Comparison of ENCODE assay signal across 9 mouse cellular contexts in the genomic region with DNA sequence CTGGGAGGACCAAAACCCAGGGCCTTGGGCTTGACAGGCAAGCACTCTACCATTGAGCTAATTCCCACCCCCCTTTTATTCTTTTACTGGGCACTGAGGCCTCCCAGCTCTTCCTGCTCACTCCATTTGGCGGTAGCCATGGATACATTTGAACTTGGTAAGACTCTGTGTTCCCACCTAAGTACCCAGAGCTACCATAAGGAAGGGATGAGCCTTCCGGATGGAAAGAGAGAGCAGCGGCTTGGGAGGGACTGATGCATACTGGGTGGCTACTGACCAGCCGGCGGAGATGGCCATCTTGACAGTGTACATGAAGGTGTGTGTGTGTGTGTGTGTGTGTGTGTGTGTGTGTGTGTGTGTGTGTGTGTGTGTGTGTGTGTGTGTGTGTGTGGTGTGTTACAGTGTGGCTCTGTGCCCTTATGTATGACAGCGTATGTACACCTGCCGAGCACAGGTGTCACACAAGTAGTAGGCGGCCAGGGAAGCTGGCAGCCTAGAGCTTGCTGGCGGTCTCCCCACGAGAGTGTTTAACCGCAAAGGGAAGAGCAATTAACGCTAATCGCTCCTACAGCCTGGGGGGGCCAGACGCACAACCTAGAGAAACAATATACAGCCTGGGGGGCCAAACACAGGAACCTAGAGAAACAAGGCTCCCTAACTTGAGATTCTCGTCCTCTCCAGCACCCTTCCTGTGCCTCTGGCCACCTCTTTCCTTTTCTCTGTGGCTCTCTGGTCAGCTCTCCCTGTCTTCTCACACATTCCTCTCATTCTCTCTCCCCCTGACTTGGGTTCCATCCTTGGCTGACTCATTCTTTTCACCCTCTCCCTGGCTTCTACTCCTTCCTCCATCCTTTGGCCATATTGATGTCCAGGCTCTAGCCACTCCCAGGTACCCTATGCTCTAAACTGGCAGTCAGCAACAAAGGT. TPM values are rescaled to one million over a fixed set of nuclear protein-coding genes. Genes with fewer than 3 reads are reported as not detected.
DNase-seq lines count a peak whose midpoint lies in the region; ATAC-seq and TF ChIP-seq lines count a peak whose summit lies in the region.
"Had no signal": no experiment of that assay in that cellular context is flagged by ENCODE, and none has a peak within 500 bp of the region (broad histone marks: within the 10 kb centered on the region; RNA-seq: fewer than 3 reads in every experiment).

No protein-coding gene starts in this region.

- WGBS in kidney, adult 2 months, result 52% methylated on average over 15 of the region's 15 CpGs
- 5% methylated on average over 15 of the region's 15 CpGs for WGBS in forebrain, postnatal 0 days
- WGBS in macrophage (ENCODE audit: missing documents), result 82% methylated on average over 12 of the region's 15 CpGs

- H3K4me3 ChIP-seq in kidney, adult 2 months (ENCODE audit: insufficient read depth, low read depth, low read length), result peak overlapping the region; percentile 26; the same call in 1 of the 2 replicates
- peak overlapping the region; percentile 81 for H3K4me3 ChIP-seq in brown adipose tissue, adult 24 weeks (ENCODE audit: insufficient read depth, low read depth, low read length)
- H3K4me3 ChIP-seq in forebrain, postnatal 0 days (ENCODE audit: low read depth, low read length), result peak overlapping the region; percentile 73
- H3K4me3 ChIP-seq in macrophage (ENCODE audit: inconsistent target), result peak overlapping the region; percentile 89

- no peaks in the 10 kb centered on the region for H3K9me3 ChIP-seq in forebrain, postnatal 0 days (ENCODE audit: low read length)

- DNase-seq in kidney, adult 2 months, result no peak
- DNase-seq in kidney, postnatal 25 days, result no peak
- peak; percentile 55 for DNase-seq in forebrain, postnatal 0 days
- no peak for DNase-seq in right cerebral cortex, adult 18-20 months
- DNase-seq in spleen, adult 12 weeks (ENCODE audit: low spot score), result no peak
- no peak for DNase-seq in frontal cortex, postnatal 25 days (ENCODE audit: low spot score in 2 of 2)

- H3K79me2 ChIP-seq in macrophage (ENCODE audit: inconsistent target), result peaks cover 64% of the 10 kb centered on the region

- TF ChIP-seq POLR2A in kidney, adult 2 months (IDR thresholded peaks at IDR 0.05; ENCODE audit: low read depth, low read length), result no peak

- TF ChIP-seq CTCF in kidney, adult 2 months (conservative IDR thresholded peaks at IDR 0.05; ENCODE audit: insufficient read depth, insufficient read length, low read depth, low read length), result no peak
- no peak for TF ChIP-seq CTCF in forebrain, postnatal 0 days (IDR thresholded peaks at IDR 0.05; ENCODE audit: low read depth)

- H3K27ac ChIP-seq in kidney, adult 2 months (ENCODE audit: insufficient read depth, low read depth, low read length), result no peak overlapping the region
- H3K27ac ChIP-seq in brown adipose tissue, adult 24 weeks (replicated peaks; ENCODE audit: low read depth, low read length), result peak overlapping the region; percentile 91
- H3K27ac ChIP-seq in forebrain, postnatal 0 days (ENCODE audit: low read depth, low read length), result peak overlapping the region; percentile 97
- peak overlapping the region; percentile 92 for H3K27ac ChIP-seq in macrophage

- ATAC-seq in forebrain, postnatal 0 days, result no peak

- peak overlapping the region; percentile 91 for H3K4me2 ChIP-seq in forebrain, postnatal 0 days (ENCODE audit: low read depth)

- H3K36me3 ChIP-seq in kidney, adult 2 months (ENCODE audit: control insufficient read depth, insufficient read depth, low read length), result no peaks in the 10 kb centered on the region
- H3K36me3 ChIP-seq in forebrain, postnatal 0 days (ENCODE audit: insufficient read depth), result peaks cover 4% of the 10 kb centered on the region
- H3K36me3 ChIP-seq in macrophage (ENCODE audit: inconsistent target), result peaks cover 28% of the 10 kb centered on the region

- H3K9ac ChIP-seq in forebrain, postnatal 0 days, result peak overlapping the region; percentile 99

- H3K27me3 ChIP-seq in kidney, adult 2 months (replicated peaks; ENCODE audit: control insufficient read depth, insufficient read depth, low read length), result no peaks in the 10 kb centered on the region
- no peaks in the 10 kb centered on the region for H3K27me3 ChIP-seq in forebrain, postnatal 0 days (ENCODE audit: insufficient read depth, low read length)

- H3K4me1 ChIP-seq in kidney, adult 2 months (ENCODE audit: control insufficient read depth, insufficient read depth, low read length), result peaks cover 34% of the 10 kb centered on the region
- peaks cover 17% of the 10 kb centered on the region for H3K4me1 ChIP-seq in brown adipose tissue, adult 24 weeks (ENCODE audit: control insufficient read depth, insufficient read depth, insufficient read length, low read length)
- peaks cover 52% of the 10 kb centered on the region for H3K4me1 ChIP-seq in forebrain, postnatal 0 days (ENCODE audit: insufficient read depth)

RNA-seq across cellular contexts. Expression of gene Pea15a, which starts 1.5 kb away (rescaled TPM):
- 52.1 and 58.7 TPM in 2 replicates for polyA plus RNA-seq in kidney, adult 2 months (2012; rRNA removed)
- 41.7 and 43.8 TPM in 2 replicates for polyA plus RNA-seq in brown adipose tissue, adult 24 weeks (2012; ENCODE audit: insufficient read depth, insufficient read length, missing spikeins)
- 265 and 281 TPM in 2 replicates for total RNA-seq in forebrain, postnatal 0 days (2014; rRNA removed)
- 412 and 475 TPM in 2 replicates for polyA plus RNA-seq in forebrain, postnatal 0 days (2015; fragmentation: Nextera tagmentation; extraction: Ambion mirVana)
- total RNA-seq in macrophage (2018; cell fraction: chromatin; rRNA removed), result 100 to 1,000 TPM in 24 of 26 experiments, 10 to 100 TPM in 2; 60.2 to 246 (median 164) TPM
- 100 to 1,000 TPM; 219 to 439 (median 299) TPM for total RNA-seq in macrophage (2018; cell fraction: cytosol; rRNA removed)
- 100 to 1,000 TPM; 101 to 379 (median 221) TPM for total RNA-seq in macrophage (2018; cell fraction: nucleus; rRNA removed)
- 269 to 545 TPM (median 282 TPM) in 3 replicates for polyA plus RNA-seq in macrophage (2018)

RNA-seq across cellular contexts. Expression of gene Casq1, which starts 14.6 kb away (rescaled TPM):
- polyA plus RNA-seq in kidney, adult 2 months (2012; rRNA removed), result 0.29 and 27.1 TPM in 2 replicates
- polyA plus RNA-seq in brown adipose tissue, adult 24 weeks (2012; ENCODE audit: insufficient read depth, insufficient read length, missing spikeins), result 29.6 and 47.6 TPM in 2 replicates
- total RNA-seq in forebrain, postnatal 0 days (2014; rRNA removed), result 0.76 and 2.2 TPM in 2 replicates
- 3.3 and 3.5 TPM in 2 replicates for polyA plus RNA-seq in forebrain, postnatal 0 days (2015; fragmentation: Nextera tagmentation; extraction: Ambion mirVana)
- total RNA-seq in macrophage (2018; cell fraction: chromatin; rRNA removed), result under 1 TPM in 1 of 26 experiments, not detected in 25; 0.68 TPM
- not detected for total RNA-seq in macrophage (2018; cell fraction: cytosol; rRNA removed)
- under 1 TPM in 1 of 26 experiments, not detected in 25; 0.30 TPM for total RNA-seq in macrophage (2018; cell fraction: nucleus; rRNA removed)
- not detected in 3 replicates for polyA plus RNA-seq in macrophage (2018)

RNA-seq across cellular contexts. Expression of gene Atp1a4, which starts 53.1 kb away (rescaled TPM):
- 0.09 and 0.11 TPM in 2 replicates for polyA plus RNA-seq in kidney, adult 2 months (2012; rRNA removed)
- polyA plus RNA-seq in brown adipose tissue, adult 24 weeks (2012; ENCODE audit: insufficient read depth, insufficient read length, missing spikeins), result not detected in 2 replicates
- not detected in 2 replicates for total RNA-seq in forebrain, postnatal 0 days (2014; rRNA removed)
- polyA plus RNA-seq in forebrain, postnatal 0 days (2015; fragmentation: Nextera tagmentation; extraction: Ambion mirVana), result not detected in 2 replicates
- not detected for total RNA-seq in macrophage (2018; cell fraction: chromatin; rRNA removed)
- total RNA-seq in macrophage (2018; cell fraction: cytosol; rRNA removed), result under 1 TPM in 1 of 26 experiments, not detected in 25; 0.07 TPM
- total RNA-seq in macrophage (2018; cell fraction: nucleus; rRNA removed), result not detected
- not detected in 3 replicates for polyA plus RNA-seq in macrophage (2018)
- total RNA-seq: left cerebral cortex, postnatal 25 days had no signal

RNA-seq across cellular contexts. Expression of gene Igsf8, which starts 56.4 kb away (rescaled TPM):
- 54.3 and 57.7 TPM in 2 replicates for polyA plus RNA-seq in kidney, adult 2 months (2012; rRNA removed)
- polyA plus RNA-seq in brown adipose tissue, adult 24 weeks (2012; ENCODE audit: insufficient read depth, insufficient read length, missing spikeins), result 4.3 and 10.5 TPM in 2 replicates
- 117 and 136 TPM in 2 replicates for total RNA-seq in forebrain, postnatal 0 days (2014; rRNA removed)
- 110 and 113 TPM in 2 replicates for polyA plus RNA-seq in forebrain, postnatal 0 days (2015; fragmentation: Nextera tagmentation; extraction: Ambion mirVana)
- 100 to 1,000 TPM in 2 of 26 experiments, 10 to 100 TPM in 23, 1 to 10 TPM in 1; 8.4 to 182 (median 25.7) TPM for total RNA-seq in macrophage (2018; cell fraction: chromatin; rRNA removed)
- total RNA-seq in macrophage (2018; cell fraction: cytosol; rRNA removed), result 10 to 100 TPM; 28.1 to 85.5 (median 42.4) TPM
- 100 to 1,000 TPM in 4 of 26 experiments, 10 to 100 TPM in 22; 50.8 to 110 (median 77.3) TPM for total RNA-seq in macrophage (2018; cell fraction: nucleus; rRNA removed)
- polyA plus RNA-seq in macrophage (2018), result 26.8 to 55.6 TPM (median 36.2 TPM) in 3 replicates

RNA-seq across cellular contexts. Expression of gene Dcaf8, which starts 57.2 kb away (rescaled TPM):
- 93.4 and 95.1 TPM in 2 replicates for polyA plus RNA-seq in kidney, adult 2 months (2012; rRNA removed)
- 49.0 and 61.8 TPM in 2 replicates for polyA plus RNA-seq in brown adipose tissue, adult 24 weeks (2012; ENCODE audit: insufficient read depth, insufficient read length, missing spikeins)
- total RNA-seq in forebrain, postnatal 0 days (2014; rRNA removed), result 66.8 and 76.8 TPM in 2 replicates
- polyA plus RNA-seq in forebrain, postnatal 0 days (2015; fragmentation: Nextera tagmentation; extraction: Ambion mirVana), result 49.4 and 62.7 TPM in 2 replicates
- 100 to 1,000 TPM; 126 to 343 (median 201) TPM for total RNA-seq in macrophage (2018; cell fraction: chromatin; rRNA removed)
- 10 to 100 TPM; 39.1 to 80.5 (median 58.1) TPM for total RNA-seq in macrophage (2018; cell fraction: cytosol; rRNA removed)
- 100 to 1,000 TPM in 19 of 26 experiments, 10 to 100 TPM in 7; 74.2 to 226 (median 122) TPM for total RNA-seq in macrophage (2018; cell fraction: nucleus; rRNA removed)
- 45.9 to 68.0 TPM (median 67.8 TPM) in 3 replicates for polyA plus RNA-seq in macrophage (2018)

Comparison
In these comparisons a context has a peak if more than half of its experiments do, and no peak if none do; other contexts are left out.
1. H3K4me3 ChIP-seq: peak in every context shown above with its lines; median percentile 89 in macrophage; 81 in brown adipose tissue, adult 24 weeks; 73 in forebrain, postnatal 0 days; 26 in kidney, adult 2 months.